Mouse (Mus musculus) kidney, adult 18-20 months (tissue): ENCODE measurements around the gene Eef1akmt1.

Source experiments
- DNase-seq: peaks from one replicate; pipeline ENCODE4 v3.0.0; 2021

Eef1akmt1 gene

GRCm38 (mm10) chr14:57523762-57524161, 47.6 kb downstream of the Eef1akmt1 start:
- DNase-seq = no peak

GRCm38 (mm10) chr14:57517001-57517400, 54.4 kb downstream of the Eef1akmt1 start:
- no peak for DNase-seq

- DNase-seq = no peak
Measured at GRCm38 (mm10) chr14:57515156-57515762, 56.2 kb downstream of the Eef1akmt1 start.

GRCm38 (mm10) chr14:57509554-57509953, 61.9 kb downstream of the Eef1akmt1 start:
- no peak for DNase-seq

- no peak for DNase-seq
Measured at GRCm38 (mm10) chr14:57503729-57504128, 67.7 kb downstream of the Eef1akmt1 start.
